ENCODE assay signal across 26 mouse cellular contexts in genomic region chr1:83138721-83139120, GRCm38 (mm10). TPM values are rescaled to one million over a fixed set of nuclear protein-coding genes. Genes with fewer than 3 reads are reported as not detected.
"Had no signal": no experiment of that assay in that cellular context is flagged by ENCODE, and none has a peak within 500 bp of the region (broad histone marks: within the 10 kb centered on the region; RNA-seq: fewer than 3 reads in every experiment).

No protein-coding gene starts in this region.

- H3K4me2 ChIP-seq: lung, embryonic 15.5 days; midbrain, embryonic 12.5 days; neural tube, embryonic 13.5 days; neural tube, embryonic 15.5 days; stomach, embryonic 15.5 days had no signal

- H3K4me1 ChIP-seq: midbrain, embryonic 10.5 days; midbrain, embryonic 12.5 days; neural tube, embryonic 13.5 days; neural tube, embryonic 15.5 days; stomach, embryonic 15.5 days had no signal

- H3K27ac ChIP-seq: liver, embryonic 14.5 days; lung, embryonic 15.5 days; macrophage; midbrain, embryonic 10.5 days; midbrain, embryonic 12.5 days; neural tube, embryonic 13.5 days; neural tube, embryonic 15.5 days; stomach, embryonic 15.5 days had no signal

- DNase-seq: lung, adult 2 months; lung, postnatal 14 days; lung, postnatal 36 days; midbrain, embryonic 14.5 days; retina, postnatal 1 day; right cerebral cortex, adult 18-20 months; right cerebral cortex, postnatal 14 days; thymus, adult 18-20 months; thymus, postnatal 14 days; thymus, postnatal 36 days had no signal

- H3K27me3 ChIP-seq: lung, embryonic 15.5 days; midbrain, embryonic 12.5 days; neural tube, embryonic 13.5 days; neural tube, embryonic 15.5 days; stomach, embryonic 15.5 days had no signal

- H3K36me3 ChIP-seq: lung, embryonic 15.5 days; midbrain, embryonic 10.5 days; midbrain, embryonic 12.5 days; neural tube, embryonic 13.5 days; neural tube, embryonic 15.5 days; stomach, embryonic 15.5 days had no signal

- H3K9ac ChIP-seq: liver, embryonic 14.5 days; lung, embryonic 15.5 days; midbrain, embryonic 12.5 days; neural tube, embryonic 13.5 days; neural tube, embryonic 15.5 days; stomach, embryonic 15.5 days had no signal

- H3K4me3 ChIP-seq: lung, embryonic 15.5 days; midbrain, embryonic 10.5 days; midbrain, embryonic 12.5 days; myocyte; neural tube, embryonic 13.5 days; neural tube, embryonic 15.5 days; stomach, embryonic 15.5 days had no signal

- ATAC-seq: lung, postnatal 0 days; midbrain, embryonic 16.5 days had no signal

- H3K9me3 ChIP-seq: lung, embryonic 15.5 days; midbrain, embryonic 10.5 days; midbrain, embryonic 12.5 days; neural tube, embryonic 13.5 days; neural tube, embryonic 15.5 days; stomach, embryonic 15.5 days had no signal

RNA-seq across cellular contexts. Expression of gene Daw1, which starts 20.8 kb away (rescaled TPM):
- total RNA-seq: megakaryocyte progenitor cell, adult 5-6 weeks; megakaryocyte-erythroid progenitor cell, adult 5-6 weeks had no signal
- polyA plus RNA-seq: liver, embryonic 14.5 days; liver, embryonic 16.5 days; macrophage; midbrain, embryonic 12.5 days; myocyte; neural tube, embryonic 11.5 days; spleen, adult 2 months had no signal

RNA-seq across cellular contexts. Expression of gene Ccl20, which starts 22.2 kb away (rescaled TPM):
- total RNA-seq: megakaryocyte progenitor cell, adult 5-6 weeks; megakaryocyte-erythroid progenitor cell, adult 5-6 weeks had no signal
- polyA plus RNA-seq: liver, embryonic 16.5 days; lung, embryonic 15.5 days; macrophage; midbrain, embryonic 10.5 days; midbrain, embryonic 12.5 days; midbrain, embryonic 14.5 days; midbrain, embryonic 16.5 days; myocyte; neural tube, embryonic 11.5 days; neural tube, embryonic 13.5 days; neural tube, embryonic 15.5 days; spleen, adult 2 months had no signal
